Mouse (Mus musculus): ENCODE data around the gene Btbd2.

Btbd2 gene

GRCm38 (mm10) chr10:80646936-80647335, 9.9 kb downstream of the Btbd2 start:
- no peak for DNase-seq (ENCODE audit: low read depth)

DNA sequence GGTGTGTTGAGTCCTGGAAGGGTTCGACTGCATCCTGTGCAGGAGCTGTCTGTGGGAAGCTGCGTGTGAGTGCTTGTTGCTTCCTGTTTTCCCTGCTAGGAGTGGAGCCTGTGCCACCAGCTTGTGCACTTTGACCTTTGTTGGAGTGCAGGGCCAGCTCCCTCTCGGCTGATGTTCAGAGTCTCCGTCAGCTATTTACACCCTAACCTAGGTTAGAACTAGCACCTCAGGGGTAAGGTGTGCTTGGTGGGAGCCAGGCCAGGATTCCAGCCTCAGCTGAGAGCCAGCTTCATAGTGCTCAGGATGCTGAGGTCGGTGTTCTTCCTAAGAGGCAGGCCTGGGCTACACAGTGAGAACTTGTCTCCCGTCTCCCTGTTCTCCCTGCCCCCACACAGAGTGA, 21.5 kb downstream of the Btbd2 start:
- DNase-seq (ENCODE audit: low read depth), result no peak

- DNase-seq (ENCODE audit: low read depth), result no peak
These were observed 27.9 kb downstream of the Btbd2 start for GRCm38 (mm10) chr10:80628925-80629324.

- peak; percentile 35 for DNase-seq (ENCODE audit: low read depth)
These were observed 29.2 kb downstream of the Btbd2 start for GRCm38 (mm10) chr10:80627685-80628084.

DNA sequence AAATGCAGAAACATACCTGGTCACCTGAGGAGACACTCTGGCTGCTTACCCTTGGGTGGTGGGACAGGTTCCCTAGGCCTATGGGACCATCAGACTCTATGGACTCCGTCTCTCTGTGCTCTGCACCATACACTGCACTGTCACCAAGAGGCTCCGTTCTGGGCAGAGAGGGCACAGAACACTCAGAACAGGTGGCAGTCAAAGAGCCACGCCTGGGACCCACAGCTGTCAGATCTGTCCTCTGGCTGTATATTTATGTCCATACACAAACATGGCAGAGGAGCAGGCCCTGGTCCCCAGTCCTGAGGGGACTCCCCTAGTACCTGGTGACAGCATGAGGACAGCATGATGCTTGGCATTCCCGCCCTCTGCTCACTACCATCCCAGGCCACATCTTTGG, 31.1 kb downstream of the Btbd2 start:
- no peak for DNase-seq (ENCODE audit: low read depth)

GRCm38 (mm10) chr10:80623457-80624191, 33.2 kb downstream of the Btbd2 start:
- peak; percentile 61 for DNase-seq (ENCODE audit: low read depth)

DNA sequence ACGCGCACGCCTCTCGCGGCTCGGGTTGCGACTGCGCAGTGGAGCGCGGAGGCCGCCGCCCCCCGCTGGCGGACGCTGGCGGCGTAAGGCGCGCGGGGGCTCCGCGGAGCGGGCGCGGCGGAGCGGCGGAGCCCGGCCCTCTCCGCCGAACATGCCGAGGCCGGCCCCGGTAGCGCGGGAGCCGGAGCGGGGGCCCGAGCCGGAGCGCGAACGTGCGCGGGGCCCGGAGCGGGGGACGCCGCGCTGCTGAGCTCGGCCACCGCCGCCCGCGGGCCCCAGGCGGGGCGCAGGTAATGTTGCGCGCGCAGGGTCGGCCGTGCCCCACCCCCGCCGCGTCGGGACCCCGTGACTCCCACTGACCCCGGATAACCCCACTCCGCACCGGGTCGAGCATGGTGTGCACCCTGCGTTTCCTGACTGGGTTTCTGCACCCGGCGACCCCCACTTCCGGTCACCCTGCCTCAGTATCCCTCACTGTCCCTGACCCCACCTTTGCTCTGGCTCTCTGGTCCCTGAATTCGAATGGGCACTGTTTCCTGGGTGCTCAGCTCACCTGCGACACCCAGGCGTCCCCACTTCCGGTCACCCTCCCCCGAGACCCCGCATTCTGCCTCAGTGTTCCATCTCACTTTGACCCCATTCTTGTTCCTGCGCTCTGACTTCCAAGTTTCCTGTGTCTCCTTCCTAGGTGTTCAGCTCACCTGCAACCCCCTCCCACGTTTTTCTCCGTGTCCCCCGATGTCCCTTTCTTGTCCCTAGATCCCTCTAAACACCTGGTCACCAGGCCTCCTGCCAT, 34.0 kb downstream of the Btbd2 start, which contains the start of gene Csnk1g2:
Gene Csnk1g2 (plus strand): TSS at position 178 of the 796 bp plus-strand sequence.
- DNase-seq (ENCODE audit: low read depth), result no peak

DNA sequence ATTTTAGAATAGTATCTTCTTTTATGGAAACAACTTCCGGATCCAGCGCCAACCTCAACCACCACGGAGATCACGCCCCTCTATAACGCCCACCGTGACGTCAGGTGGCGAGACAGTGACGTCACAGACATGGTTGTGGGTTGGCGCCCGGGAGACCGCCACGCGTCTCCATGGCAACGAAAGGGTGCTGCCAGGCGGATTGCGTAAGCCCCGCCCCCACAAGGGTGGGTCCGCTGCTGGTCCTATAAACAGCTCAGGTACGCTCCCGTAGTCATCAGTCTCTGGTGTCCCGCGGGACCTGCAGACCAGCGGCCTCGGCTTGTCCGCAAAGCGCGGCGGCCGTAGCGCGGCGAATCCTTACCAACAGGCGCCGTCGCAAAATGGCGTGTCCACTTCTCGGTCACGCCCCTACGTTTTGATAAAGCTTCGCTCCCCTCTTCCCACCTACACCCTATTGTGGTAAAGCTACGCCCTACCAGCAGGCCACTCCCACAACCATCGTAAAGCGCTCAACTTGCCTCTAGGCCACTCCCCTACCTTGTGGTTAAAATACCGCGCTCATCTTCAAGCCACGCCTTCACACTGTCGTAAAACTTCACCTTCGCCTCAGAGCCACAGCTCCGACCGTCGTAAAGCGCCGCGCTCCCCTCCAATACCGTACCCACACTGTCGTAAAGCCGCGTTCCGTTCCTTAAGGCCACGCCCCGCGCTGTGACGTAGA, 34.8 kb downstream of the Btbd2 start:
- peak; percentile 100 for DNase-seq (ENCODE audit: low read depth)

DNA sequence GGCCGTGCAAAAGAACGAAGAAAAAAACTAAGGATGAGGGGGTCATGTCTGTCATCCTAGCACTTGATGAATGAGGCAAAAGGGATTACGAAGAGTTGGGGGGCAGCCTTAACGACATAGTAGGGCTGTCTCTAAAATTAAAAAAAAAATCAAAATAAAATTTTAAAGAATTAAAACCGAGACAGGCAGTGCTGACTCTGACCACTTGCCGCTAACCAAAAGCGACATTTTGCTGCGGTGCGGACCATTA, 35.3 kb downstream of the Btbd2 start:
- DNase-seq (ENCODE audit: low read depth), result no peak

DNA sequence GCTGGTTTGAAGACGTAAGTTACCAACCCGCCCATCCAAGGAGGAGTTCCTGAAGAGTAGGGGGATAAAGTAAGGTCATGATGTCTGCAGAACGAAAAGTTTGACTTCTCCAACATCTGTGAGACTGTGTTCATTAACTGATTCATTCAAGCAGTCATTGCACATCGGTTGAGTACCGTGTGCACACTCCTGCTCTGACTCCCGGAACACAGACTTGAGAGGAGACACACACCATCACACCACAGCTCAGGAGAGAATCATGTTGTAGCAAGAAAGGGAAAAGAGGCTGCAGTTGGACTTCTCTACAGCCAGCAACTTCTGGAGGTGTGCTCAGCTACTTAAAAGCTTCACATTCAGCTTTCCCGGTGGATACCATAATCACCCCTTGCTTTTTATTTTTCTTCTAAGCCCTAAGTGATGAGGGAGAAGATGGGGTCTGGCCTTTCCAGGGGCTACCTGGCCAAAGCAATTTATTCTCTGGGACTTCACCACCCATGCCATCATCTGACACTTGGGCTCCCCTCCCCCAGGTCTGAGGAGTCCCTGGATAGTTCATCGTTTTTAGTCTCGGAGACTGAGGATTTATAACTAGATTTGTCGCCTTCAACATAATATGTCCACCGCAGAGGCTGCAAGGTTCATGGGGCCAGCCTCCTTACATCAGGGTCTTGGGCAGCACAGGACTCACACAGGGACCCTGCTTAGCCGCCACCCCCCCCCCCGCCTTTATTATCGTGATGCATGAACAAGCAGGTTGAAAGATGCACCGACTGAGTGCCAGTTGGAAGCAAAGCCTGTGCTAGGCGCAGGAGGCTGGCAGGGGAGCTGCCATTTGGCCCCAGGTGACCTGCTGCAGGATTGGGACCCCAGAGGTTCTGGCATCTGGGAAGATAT, 35.8 kb downstream of the Btbd2 start:
- DNase-seq (ENCODE audit: low read depth), result no peak

DNA sequence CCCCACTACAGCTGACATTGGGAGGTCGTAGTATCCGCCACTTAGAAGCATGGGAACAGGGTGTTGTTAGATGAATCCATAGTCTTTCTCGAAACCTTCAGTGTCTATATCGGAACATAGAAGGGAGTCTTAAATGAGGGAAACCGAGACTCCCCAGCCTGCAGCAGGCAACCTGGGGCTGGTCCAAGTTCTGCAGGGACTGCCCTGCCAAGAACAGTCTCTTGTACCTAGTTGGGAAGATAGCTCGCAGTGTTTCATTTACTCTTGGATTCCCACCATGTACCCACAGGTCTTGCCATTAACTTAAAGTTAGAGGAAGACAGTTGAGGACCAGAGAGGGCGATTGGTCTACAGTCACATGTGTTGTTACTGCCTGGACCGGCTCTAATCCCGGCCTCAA, 36.5 kb downstream of the Btbd2 start:
- no peak for DNase-seq (ENCODE audit: low read depth)

GRCm38 (mm10) chr10:80619465-80620244, 37.2 kb downstream of the Btbd2 start:
- no peak for DNase-seq (ENCODE audit: low read depth)

DNA sequence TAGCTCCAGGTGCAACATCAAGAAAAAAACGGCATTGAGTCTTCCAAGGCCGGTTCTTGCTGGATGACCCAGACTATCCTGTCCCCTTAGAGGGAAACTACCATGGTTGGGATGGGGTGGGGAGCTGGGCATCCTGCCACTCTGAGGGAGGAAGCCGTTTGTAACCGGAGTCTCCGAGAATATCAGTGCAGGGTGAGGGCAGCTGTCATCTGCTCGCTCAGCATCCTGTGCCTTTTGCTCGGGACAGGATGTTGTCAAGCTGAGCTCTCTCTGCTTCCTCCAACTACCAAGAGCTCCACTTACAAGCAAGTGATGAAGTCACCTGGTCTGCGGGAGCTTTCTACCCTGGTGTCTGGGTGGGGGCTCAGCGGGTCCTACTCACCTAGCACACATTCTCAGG, 38.7 kb downstream of the Btbd2 start:
- no peak for DNase-seq (ENCODE audit: low read depth)

GRCm38 (mm10) chr10:80614351-80614750, 42.5 kb downstream of the Btbd2 start:
- no peak for DNase-seq (ENCODE audit: low read depth)

DNA sequence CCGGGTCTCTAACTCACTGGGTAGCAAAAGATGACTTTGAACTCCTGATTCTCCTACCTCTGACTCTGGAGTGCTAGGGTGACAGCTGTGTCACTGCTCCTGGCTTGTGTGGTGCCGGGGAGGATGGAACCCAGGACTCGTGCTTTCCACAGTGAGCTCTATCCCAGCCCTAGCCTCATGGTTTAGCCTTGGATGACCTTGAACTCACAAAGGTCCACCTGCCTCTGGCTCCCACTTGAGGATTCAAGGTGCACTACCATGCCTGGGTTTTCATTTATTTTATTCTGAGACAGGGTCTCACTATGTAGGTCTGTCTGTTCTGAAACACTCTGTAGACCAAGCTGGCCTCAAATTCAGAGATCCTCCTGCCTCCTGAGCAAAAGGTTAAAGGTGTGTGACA, 43.0 kb downstream of the Btbd2 start:
- no peak for DNase-seq (ENCODE audit: low read depth)

- DNase-seq (ENCODE audit: low read depth), result no peak
These were observed 45.0 kb downstream of the Btbd2 start for GRCm38 (mm10) chr10:80611905-80612304.

DNA sequence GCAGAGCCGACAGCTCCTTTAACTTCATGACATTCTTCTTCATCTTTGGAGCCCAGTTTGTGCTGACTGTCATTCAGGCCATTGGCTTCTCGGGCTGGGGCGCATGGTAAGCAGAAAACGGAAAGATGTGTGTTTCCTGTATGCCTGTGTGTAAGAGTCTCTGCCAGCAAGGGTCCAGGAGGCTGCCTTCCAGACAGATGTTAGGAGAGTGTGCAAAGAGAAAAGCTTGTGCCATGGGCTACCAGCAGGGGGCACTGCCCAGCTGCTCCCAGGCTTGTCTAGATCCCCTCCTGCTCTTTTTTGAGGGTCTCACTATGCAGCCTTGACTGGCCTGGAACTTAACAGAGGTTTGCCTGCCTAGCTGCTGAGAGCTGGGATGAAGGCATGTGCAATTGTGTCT, 45.8 kb downstream of the Btbd2 start:
- DNase-seq (ENCODE audit: low read depth), result peak; percentile 73

DNA sequence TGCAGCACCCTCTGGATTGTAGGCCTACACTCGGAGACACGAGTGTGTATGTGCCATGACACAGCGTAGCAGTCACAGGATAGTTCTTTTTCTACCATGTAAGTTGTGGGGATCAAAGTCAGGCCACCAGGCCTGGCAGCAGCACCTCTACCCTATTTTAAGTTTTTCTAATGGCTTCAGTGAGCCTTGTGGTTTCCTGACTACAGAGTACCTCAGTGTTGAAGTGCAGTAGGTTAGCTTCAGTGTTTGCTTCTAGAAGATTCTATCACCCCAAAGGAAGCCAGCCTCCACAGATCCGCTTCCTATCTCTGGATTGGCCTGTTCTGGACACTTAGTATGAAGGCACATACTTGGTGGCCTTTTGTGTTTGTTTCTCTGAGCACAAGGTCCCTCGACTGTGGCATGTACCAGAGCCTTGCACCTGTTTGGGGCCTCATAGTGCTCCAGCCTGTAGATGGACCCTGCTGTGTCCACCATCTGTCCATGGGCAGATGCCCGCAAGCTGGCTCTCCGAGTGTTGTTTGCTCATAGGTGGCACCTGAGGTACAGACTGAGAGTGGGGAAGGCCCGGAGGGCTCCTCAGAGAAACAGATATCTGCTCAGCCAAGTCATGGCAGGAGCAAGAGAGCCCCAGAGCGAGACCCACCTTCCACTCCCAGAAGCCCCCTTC, 46.6 kb downstream of the Btbd2 start:
- no peak for DNase-seq (ENCODE audit: low read depth)

- DNase-seq (ENCODE audit: low read depth), result no peak
These were observed 47.5 kb downstream of the Btbd2 start for GRCm38 (mm10) chr10:80609269-80609924.

DNA sequence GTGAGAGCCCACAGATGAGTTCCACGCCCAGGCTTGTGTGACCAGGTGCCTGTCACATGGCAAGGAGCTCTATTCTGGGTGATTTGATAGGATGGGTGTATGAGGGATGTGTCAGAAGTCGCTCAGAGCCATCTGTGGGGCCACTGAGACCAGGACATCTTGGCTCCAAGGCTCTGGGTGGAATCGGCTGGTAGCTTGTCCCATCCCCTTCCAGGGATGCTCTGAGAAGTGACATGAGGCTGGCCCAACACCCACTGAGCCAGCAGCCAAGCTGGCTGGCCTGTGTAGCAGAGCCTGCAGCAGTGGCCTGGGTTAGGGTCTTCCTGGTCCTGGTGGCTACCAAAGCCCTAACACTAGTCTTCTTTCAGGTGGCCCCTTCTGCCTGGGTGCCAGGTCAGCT, 48.4 kb downstream of the Btbd2 start:
- DNase-seq (ENCODE audit: low read depth), result no peak

Data from NIH3T3 (cell line).